In genomic region chr10:70316856-70317255, GRCm38 (mm10) we compare ENCODE assay signal across 18 mouse cellular contexts.
"Had no signal": no experiment of that assay in that cellular context is flagged by ENCODE, and none has a peak within 500 bp of the region (broad histone marks: within the 10 kb centered on the region; RNA-seq: fewer than 3 reads in every experiment).

No protein-coding gene starts in this region.

- H3K4me3 ChIP-seq: midbrain, embryonic 10.5 days; midbrain, embryonic 12.5 days; myocyte; neural tube, embryonic 13.5 days; neural tube, embryonic 15.5 days; stomach, embryonic 15.5 days had no signal

- H3K9me3 ChIP-seq: midbrain, embryonic 10.5 days; midbrain, embryonic 12.5 days; neural tube, embryonic 13.5 days; neural tube, embryonic 15.5 days; stomach, embryonic 15.5 days had no signal

- H3K4me2 ChIP-seq: lung, embryonic 14.5 days; midbrain, embryonic 12.5 days; neural tube, embryonic 13.5 days; neural tube, embryonic 15.5 days; stomach, embryonic 15.5 days had no signal

- ATAC-seq: midbrain, embryonic 16.5 days had no signal

- H3K27ac ChIP-seq: midbrain, embryonic 10.5 days; midbrain, embryonic 12.5 days; neural tube, embryonic 13.5 days; neural tube, embryonic 15.5 days; stomach, embryonic 15.5 days; stomach, postnatal 0 days had no signal

- H3K27me3 ChIP-seq: neural tube, embryonic 13.5 days; neural tube, embryonic 15.5 days; stomach, embryonic 15.5 days had no signal

- DNase-seq: lung, adult 18-20 months; lung, embryonic 14.5 days; lung, postnatal 10 days; lung, postnatal 4 days; midbrain, embryonic 14.5 days; right cerebral cortex, postnatal 25 days; right cerebral cortex, postnatal 4 days; thymus, adult 2 months; thymus, postnatal 25 days; thymus, postnatal 4 days had no signal

- H3K4me1 ChIP-seq: midbrain, embryonic 10.5 days; midbrain, embryonic 12.5 days; stomach, embryonic 15.5 days had no signal

- H3K36me3 ChIP-seq: midbrain, embryonic 10.5 days; midbrain, embryonic 12.5 days; neural tube, embryonic 13.5 days; neural tube, embryonic 15.5 days; stomach, embryonic 15.5 days had no signal

- H3K9ac ChIP-seq: lung, embryonic 14.5 days; midbrain, embryonic 12.5 days; neural tube, embryonic 13.5 days; neural tube, embryonic 15.5 days; stomach, embryonic 15.5 days had no signal
